Mouse (Mus musculus) B cell, adult 62 days (primary cell): ENCODE data around the gene Ccl22. TPM values are rescaled to one million over a fixed set of nuclear protein-coding genes. Genes with fewer than 3 reads are reported as not detected.

Source experiments
- total RNA-seq: library from RNA; stranded (reverse); gene quantifications from 4 replicates; pipeline ENCODE4 v1.2.4, GENCODE M21; 2023

Ccl22 gene
- total RNA-seq = not detected in 4 replicates

GRCm38 (mm10) chr8:94745476-94746184 is at the start of gene Ccl22:
TSS of gene Ccl22 (plus strand) at chr8:94745590.

GRCm38 (mm10) chr8:94695994-94696384 is 49.4 kb upstream of the Ccl22 start, which contains the start of gene Pllp:
TSS of gene Pllp (minus strand) at chr8:94696278.

GRCm38 (mm10) chr8:94771941-94772670 is 26.7 kb downstream of the Ccl22 start, which contains the start of gene Cx3cl1:
TSS of gene Cx3cl1 (plus strand) at chr8:94772009.

Other genes with a start within 250 kb of the Ccl22 start
- 0.25 to 1.3 TPM (median 0.89 TPM) in 3 of 4 replicates, not detected in the other for gene Cpne2, start 212.6 kb upstream of the Ccl22 start, total RNA-seq
- gene Rspry1, start 143.7 kb upstream of the Ccl22 start, total RNA-seq = 26.0 to 30.1 TPM (median 27.9 TPM) in 4 replicates
- gene Fam192a, start 143.6 kb upstream of the Ccl22 start, total RNA-seq = 28.7 to 35.8 TPM (median 32.3 TPM) in 4 replicates
- gene Arl2bp, start 79.0 kb upstream of the Ccl22 start, total RNA-seq = 92.4 to 105 TPM (median 99.9 TPM) in 4 replicates
- not detected in 4 replicates for gene Pllp, start 49.3 kb upstream of the Ccl22 start, total RNA-seq
- not detected in 4 replicates for gene Cx3cl1, start 26.4 kb downstream of the Ccl22 start, total RNA-seq
- gene Ccl17, start 64.9 kb downstream of the Ccl22 start, total RNA-seq = not detected in 4 replicates
- gene Coq9, start 92.7 kb downstream of the Ccl22 start, total RNA-seq = 30.1 to 35.6 TPM (median 31.6 TPM) in 4 replicates
- 48.5 to 59.1 TPM (median 57.3 TPM) in 4 replicates for gene Ciapin1, start 92.8 kb downstream of the Ccl22 start, total RNA-seq
- 58.3 to 64.2 TPM (median 61.4 TPM) in 4 replicates for gene Polr2c, start 111.9 kb downstream of the Ccl22 start, total RNA-seq
- gene Dok4, start 130.7 kb downstream of the Ccl22 start, total RNA-seq = 2.9 to 3.8 TPM (median 3.3 TPM) in 4 replicates
- 0.52 to 1.2 TPM (median 0.77 TPM) in 4 replicates for gene Ccdc102a, start 172.5 kb downstream of the Ccl22 start, total RNA-seq
- 0.55 to 1.2 TPM (median 0.99 TPM) in 4 replicates for gene Adgrg5, start 178.1 kb downstream of the Ccl22 start, total RNA-seq
- gene Adgrg1, start 229.2 kb downstream of the Ccl22 start, total RNA-seq = 4.0 to 13.3 TPM (median 7.5 TPM) in 4 replicates